Mouse (Mus musculus) stomach, postnatal 0 days (tissue): Measurements from ENCODE around the gene Zfp105. TPM values are rescaled to one million over a fixed set of nuclear protein-coding genes. Genes with fewer than 3 reads are reported as not detected.
A peak's percentile ranks its signal among the peaks of the same experiment; 100 is the strongest.

Source experiments
- ATAC-seq: fragments of 200-750 bp; cut with Nextera tagmentation; 2 replicates; pipeline ENCODE4 v1.8.0; 2017; ENCODE audit not compliant: low FRiP score, low TSS enrichment
- DNase-seq: peaks from one replicate; pipeline ENCODE4 v3.0.0-alpha.2; 2016; ENCODE audit warnings: low spot score
- H3K27ac ChIP-seq: fragments of 300-500 bp; sonication (generic); replicated peaks from 2 replicates; pipeline ENCODE4 v1.5.1; 2014; ENCODE audit warnings: mild to moderate bottlenecking, control low read depth
- H3K27me3 ChIP-seq: fragments of 300-500 bp; sonication (generic); 2 replicates; pipeline ENCODE4 v1.6.1; 2014; ENCODE audit warnings: low read length; ENCODE audit not compliant: control insufficient read depth, insufficient read depth
- H3K36me3 ChIP-seq: fragments of 300-500 bp; sonication (generic); 2 replicates; pipeline ENCODE4 v1.6.1; 2014; ENCODE audit warnings: low read length, mixed read lengths; ENCODE audit not compliant: control insufficient read depth, insufficient read depth
- H3K4me1 ChIP-seq: fragments of 300-500 bp; sonication (generic); replicated peaks from 2 replicates; pipeline ENCODE4 v1.6.1; 2014; ENCODE audit warnings: antibody characterized with exemption; ENCODE audit not compliant: control insufficient read depth, insufficient read depth
- H3K4me2 ChIP-seq: fragments of 300-500 bp; sonication (generic); replicated peaks from 2 replicates; pipeline ENCODE4 v1.6.1; 2014; ENCODE audit warnings: low read depth, mild to moderate bottlenecking, control low read depth, moderate library complexity
- H3K4me3 ChIP-seq: fragments of 300-500 bp; sonication (generic); 2 replicates; pipeline ENCODE4 v1.5.1; 2014; ENCODE audit warnings: low read depth, low read length, control low read depth
- H3K9ac ChIP-seq: fragments of 300-500 bp; sonication (generic); 2 replicates; pipeline ENCODE4 v1.6.1; 2014; ENCODE audit warnings: mild to moderate bottlenecking, low read length, control low read depth, mixed read lengths
- H3K9me3 ChIP-seq: fragments of 300-500 bp; sonication (generic); 2 replicates; pipeline ENCODE4 v1.6.1; 2016; ENCODE audit warnings: low read length; ENCODE audit not compliant: control insufficient read depth
- CTCF ChIP-seq: IDR thresholded peaks from 2 replicates; pipeline ENCODE4 v1.5.1; 2016; ENCODE audit warnings: antibody characterized with exemption, low read depth, mild to moderate bottlenecking, moderate library complexity
- EP300 ChIP-seq: optimal IDR thresholded peaks from 2 replicates; pipeline ENCODE3; 2016; ENCODE audit warnings: antibody characterized with exemption
- WGBS: fragments of 180-500 bp; shearing (Covaris S2); extraction: QIAGEN DNeasy Blood & Tissue Kit; methylation state at CpG from one replicate; pipeline ENCODE4 v1.1.7; 2014; 5-methylcytosine and 5-hydroxymethylcytosine counted together
- polyA plus RNA-seq: library from polyadenylated mRNA; unstranded; fragments of >200 nt; fragmentation: Nextera tagmentation; extraction: Ambion mirVana; gene quantifications from 2 replicates; pipeline ENCODE4 v1.2.1, GENCODE M21; 2015

The Zfp105 gene
- polyA plus RNA-seq, 1 experiment from 2014 or later: 5.2 TPM

DNA sequence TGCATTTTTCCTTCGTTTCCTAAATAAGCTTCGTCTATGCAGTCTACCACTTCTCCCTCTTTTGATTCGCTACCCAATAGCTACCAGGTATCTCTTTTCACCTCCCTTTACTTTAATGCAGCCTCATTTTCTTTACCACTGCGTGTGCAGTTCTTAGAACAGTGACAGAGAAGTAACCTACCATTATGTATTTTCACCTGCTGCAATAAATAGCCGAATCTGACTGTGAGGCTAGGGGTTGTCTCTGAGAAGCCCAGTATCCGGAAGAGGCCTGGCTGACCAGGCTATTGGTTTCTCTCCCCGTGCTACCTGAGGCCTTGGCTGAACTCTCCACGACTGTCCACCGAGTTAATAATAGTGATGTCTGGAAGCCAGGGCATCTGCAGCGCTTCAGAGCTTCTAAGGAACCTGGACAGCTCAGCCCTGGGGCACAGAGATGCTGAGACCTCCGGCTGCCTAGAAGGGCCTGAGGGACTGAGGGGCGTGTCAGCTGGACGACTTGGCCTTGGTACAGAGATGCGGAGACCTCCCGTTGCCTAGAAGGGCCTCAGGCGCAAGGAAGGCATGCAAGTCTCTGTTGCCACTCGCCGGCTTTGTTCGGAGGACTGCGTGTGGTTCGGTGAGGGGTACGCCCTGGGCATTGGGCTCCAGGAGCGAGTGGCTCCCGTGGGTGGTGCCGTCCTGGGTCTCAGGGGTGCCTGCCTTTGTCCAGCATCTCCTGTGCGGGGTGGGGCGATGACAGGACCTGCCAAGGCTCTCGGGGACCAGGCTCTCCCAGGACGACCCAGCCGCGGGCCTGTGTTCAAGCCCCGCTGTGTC lies 19.9 kb upstream of the Zfp105 start:
- H3K4me3 ChIP-seq: peak overlapping the region; percentile 54
- 15% methylated on average over 32 of the region's 32 CpGs for WGBS
- peak; percentile 95 for ATAC-seq
- peak overlapping the region; percentile 70 for H3K4me2 ChIP-seq
- no peaks in the 10 kb centered on the region for H3K4me1 ChIP-seq
- 0 out of 2 replicates have a peak overlapping the region, but pooled peaks have one; percentile 8 for H3K27ac ChIP-seq
- H3K9me3 ChIP-seq: no peaks in the 10 kb centered on the region
- TF ChIP-seq EP300: no peak
- TF ChIP-seq CTCF: no peak
- H3K9ac ChIP-seq: peak overlapping the region; percentile 65
- peak; percentile 74 for DNase-seq
- no peaks in the 10 kb centered on the region for H3K27me3 ChIP-seq
- no peaks in the 10 kb centered on the region for H3K36me3 ChIP-seq

- no peak overlapping the region for H3K9ac ChIP-seq
- TF ChIP-seq EP300: no peak
- no peak for TF ChIP-seq CTCF
- H3K4me2 ChIP-seq: peak overlapping the region; percentile 74
- peaks cover 6% of the 10 kb centered on the region; the same call in 1 of the 2 replicates for H3K36me3 ChIP-seq
- DNase-seq (no peak), ATAC-seq (no peak)
- H3K27ac ChIP-seq: no peak overlapping the region
- 24% methylated on average over 3 of the region's 3 CpGs for WGBS
- no peaks in the 10 kb centered on the region for H3K4me1 ChIP-seq
- H3K9me3 ChIP-seq: no peaks in the 10 kb centered on the region
- peak overlapping the region; percentile 72; the same call in 1 of the 2 replicates for H3K4me3 ChIP-seq
- H3K27me3 ChIP-seq: no peaks in the 10 kb centered on the region
Observed at GRCm38 (mm10) chr9:122922436-122922835, 436 bp upstream of the Zfp105 start.

DNA sequence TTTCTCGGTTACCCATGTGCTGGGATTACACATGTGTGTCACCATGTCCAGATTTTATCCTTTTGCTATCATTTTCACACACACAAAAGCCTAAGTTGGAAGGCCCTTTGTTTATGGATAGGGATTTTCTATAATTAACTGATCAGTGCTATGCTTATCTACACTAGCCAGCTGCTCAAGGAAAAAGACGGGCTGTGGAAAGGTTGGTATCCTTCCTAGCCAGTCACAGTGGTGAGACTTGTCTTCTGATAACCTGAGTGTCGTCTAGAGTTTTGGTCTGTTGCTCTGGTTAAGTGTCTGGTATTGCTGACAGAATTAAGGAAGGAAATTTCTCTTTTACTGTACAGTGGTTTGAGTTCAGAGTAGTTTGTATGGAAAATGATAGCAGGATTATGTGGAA lies 6.0 kb downstream of the Zfp105 start:
- no peak overlapping the region for H3K4me3 ChIP-seq
- no peaks in the 10 kb centered on the region for H3K9me3 ChIP-seq
- H3K9ac ChIP-seq: no peak overlapping the region
- no peaks in the 10 kb centered on the region for H3K4me1 ChIP-seq
- ATAC-seq (no peak), DNase-seq (no peak)
- H3K27me3 ChIP-seq: no peaks in the 10 kb centered on the region
- 92% methylated on average over 3 of the region's 3 CpGs for WGBS
- TF ChIP-seq CTCF: no peak
- no peak for TF ChIP-seq EP300
- no peak overlapping the region for H3K4me2 ChIP-seq
- peaks cover 28% of the 10 kb centered on the region for H3K36me3 ChIP-seq
- H3K27ac ChIP-seq: no peak overlapping the region

GRCm38 (mm10) chr9:122950643-122951475 lies 28.0 kb downstream of the Zfp105 start, which contains the start of the genes 1110059G10Rik and Kif15:
Gene 1110059G10Rik, minus strand, starts transcription at chr9:122951000.
Gene Kif15, plus strand, starts transcription at chr9:122951046.
- no peaks in the 10 kb centered on the region; the same call in 1 of the 2 replicates for H3K36me3 ChIP-seq
- ATAC-seq: peak; percentile 97
- DNase-seq: peak; percentile 93
- TF ChIP-seq EP300 (no peak), CTCF (peak; percentile 26; the same call in 1 of the 2 replicates)
- H3K4me3 ChIP-seq: peak within 1 kb of the TSS; percentile 90
- under 1% methylated on average over 64 of the region's 64 CpGs for WGBS
- peak within 1 kb of the TSS; percentile 62 for H3K4me2 ChIP-seq
- no peaks in the 10 kb centered on the region for H3K4me1 ChIP-seq
- H3K27me3 ChIP-seq: no peaks in the 10 kb centered on the region
- peak within 1 kb of the TSS; percentile 91 for H3K9ac ChIP-seq
- peak within 1 kb of the TSS; percentile 89 for H3K27ac ChIP-seq
- no peaks in the 10 kb centered on the region for H3K9me3 ChIP-seq

Other genes with a start within 250 kb of the Zfp105 start
- gene Topaz1, start 175.7 kb upstream of the Zfp105 start, polyA plus RNA-seq: not detected in 2 replicates
- gene Tcaim, start 117.5 kb upstream of the Zfp105 start, polyA plus RNA-seq: 2.8 and 3.1 TPM in 2 replicates
- gene Gm35549, start 79.0 kb upstream of the Zfp105 start, polyA plus RNA-seq: 0.32 TPM in 1 of 2 replicates, not detected in the other
- gene Zfp445, start 57.1 kb upstream of the Zfp105 start, polyA plus RNA-seq: 17.0 and 19.2 TPM in 2 replicates
- 2.0 and 2.6 TPM in 2 replicates for gene Zkscan7, start 37.4 kb upstream of the Zfp105 start, polyA plus RNA-seq
- 31.0 and 32.2 TPM in 2 replicates for gene 1110059G10Rik, start 27.9 kb downstream of the Zfp105 start, polyA plus RNA-seq
- gene Kif15, start 28.0 kb downstream of the Zfp105 start, polyA plus RNA-seq: 7.3 and 9.3 TPM in 2 replicates
- 28.3 and 30.1 TPM in 2 replicates for gene Tmem42, start 98.3 kb downstream of the Zfp105 start, polyA plus RNA-seq
- gene Tgm4, start 111.7 kb downstream of the Zfp105 start, polyA plus RNA-seq: 0.44 and 0.52 TPM in 2 replicates
- 64.7 and 65.7 TPM in 2 replicates for gene Zdhhc3, start 190.1 kb downstream of the Zfp105 start, polyA plus RNA-seq
- 73.1 and 73.5 TPM in 2 replicates for gene Exosc7, start 190.1 kb downstream of the Zfp105 start, polyA plus RNA-seq
- 13.9 and 17.1 TPM in 2 replicates for gene Clec3b, start 227.9 kb downstream of the Zfp105 start, polyA plus RNA-seq